Mouse (Mus musculus) right cerebral cortex, postnatal 36 days (tissue): Measurements from ENCODE around the gene Snorc.
"Not testable (repeated sequence)": the region's sequence is repeated elsewhere in the genome, so short reads cannot be mapped to it uniquely, and the experiment has no call there.

Experiments
- DNase-seq, 2 experiments: peaks; one replicate each; pipeline ENCODE4 v3.0.0; 2022; ENCODE audit warnings: low spot score in 2 of 2, mixed read lengths in 1 of 2

Snorc gene

DNA sequence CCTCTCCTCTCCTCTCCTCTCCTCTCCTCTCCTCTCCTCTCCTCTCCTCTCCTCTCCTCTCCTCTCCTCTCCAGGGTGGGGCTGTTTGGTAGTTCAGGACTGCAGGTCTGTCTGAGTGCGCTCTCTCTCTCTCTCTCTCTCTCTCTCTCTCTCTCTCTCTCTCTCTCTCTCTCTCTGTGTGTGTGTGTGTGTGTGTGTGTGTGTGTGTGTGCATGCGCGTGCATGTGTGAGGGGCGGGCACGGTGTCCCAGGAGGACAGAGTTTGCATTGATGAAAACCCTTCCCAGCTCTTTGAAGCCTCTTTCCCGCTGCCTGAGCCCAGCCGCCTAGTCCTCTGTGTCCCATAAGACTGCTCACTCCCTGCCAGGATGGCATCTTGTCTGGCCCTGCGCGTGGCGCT is at the start of gene Snorc:
Gene Snorc, plus strand, starts transcription at position 301 of the 400 bp plus-strand sequence.
- not testable (repeated sequence) for DNase-seq

DNA sequence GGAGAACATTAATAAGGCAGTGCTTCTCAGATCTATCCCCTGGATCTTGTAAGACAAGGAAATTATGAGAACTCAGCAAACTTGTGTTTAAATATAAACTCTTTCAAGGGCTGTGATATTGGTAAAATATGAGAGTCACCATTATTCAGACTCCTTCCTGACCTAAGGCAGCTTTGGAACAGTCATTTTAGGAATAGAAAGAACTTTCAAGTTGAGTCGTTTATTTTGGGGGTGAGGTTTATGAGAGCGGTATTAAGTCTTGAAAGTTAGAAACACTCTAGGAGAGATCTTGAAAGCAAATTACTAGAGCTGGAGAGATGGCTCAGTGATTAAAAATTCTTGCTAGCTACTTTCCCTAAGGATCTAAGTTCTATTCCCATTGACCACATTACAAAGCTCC is 34.9 kb upstream of the Snorc start:
- DNase-seq: no peak

DNA sequence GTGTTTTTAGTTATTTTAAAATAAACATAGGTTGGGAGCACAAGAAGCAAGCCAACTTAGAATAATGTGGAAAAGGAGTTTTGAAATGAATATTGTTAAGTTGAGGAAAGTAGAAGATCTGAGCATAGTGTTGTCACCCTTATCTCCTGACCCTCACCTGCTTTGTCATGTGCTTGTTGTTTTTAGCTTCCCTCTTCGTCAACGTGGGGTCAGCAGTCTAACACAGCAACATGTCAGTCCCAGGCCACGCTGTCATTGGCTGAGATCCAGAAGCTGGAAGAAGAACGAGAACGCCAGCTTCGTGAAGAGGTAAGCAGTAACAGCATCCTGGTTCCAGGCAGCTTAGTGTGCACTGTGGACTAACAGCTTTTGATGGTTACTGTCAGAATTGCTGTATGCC is 33.5 kb upstream of the Snorc start:
- DNase-seq: no peak

DNA sequence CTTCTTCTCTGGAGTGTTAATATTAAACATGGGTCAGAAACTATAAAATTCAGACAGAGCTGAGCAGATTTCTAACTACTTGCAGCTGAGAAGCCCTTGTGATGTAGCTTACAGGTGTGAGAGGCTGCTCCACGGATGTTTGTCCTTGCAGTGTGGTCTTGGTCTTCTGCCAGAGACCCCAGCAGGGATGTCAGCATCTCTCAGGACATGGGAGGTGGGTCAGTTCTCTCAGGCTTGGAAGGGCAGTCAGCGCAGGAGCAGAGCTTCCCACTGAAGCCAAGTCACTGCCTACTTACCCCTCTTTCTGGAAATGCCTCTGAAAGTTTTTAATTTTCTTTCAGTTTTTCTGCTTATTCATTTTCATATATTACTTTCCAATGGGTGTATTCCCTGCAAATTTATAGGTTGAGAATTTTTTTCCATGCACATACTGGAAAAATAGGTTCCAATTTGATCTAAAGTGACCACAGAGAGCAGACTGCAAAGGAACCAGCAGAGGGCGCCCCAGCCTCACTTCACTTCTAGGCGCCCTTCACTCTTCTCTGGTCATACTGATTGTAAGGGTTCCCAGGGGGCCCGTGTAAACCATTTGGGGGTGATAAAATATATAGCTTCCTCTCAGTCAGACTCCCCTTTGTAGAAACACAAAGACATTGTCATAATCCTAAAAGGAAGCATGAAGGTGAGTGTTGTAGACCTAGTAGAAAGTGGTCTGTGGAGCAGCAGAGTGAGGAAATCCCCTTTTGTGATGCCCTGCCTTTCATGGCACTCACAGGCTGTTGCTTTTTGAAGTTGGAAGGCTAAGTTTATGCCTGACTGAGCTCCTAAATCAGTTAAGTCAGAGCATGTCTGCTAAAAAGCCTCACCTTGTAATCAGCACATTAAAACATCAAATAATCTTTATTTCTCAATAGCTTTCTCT is 22.6 kb upstream of the Snorc start:
- peak; percentile 26 to 38 for DNase-seq

DNA sequence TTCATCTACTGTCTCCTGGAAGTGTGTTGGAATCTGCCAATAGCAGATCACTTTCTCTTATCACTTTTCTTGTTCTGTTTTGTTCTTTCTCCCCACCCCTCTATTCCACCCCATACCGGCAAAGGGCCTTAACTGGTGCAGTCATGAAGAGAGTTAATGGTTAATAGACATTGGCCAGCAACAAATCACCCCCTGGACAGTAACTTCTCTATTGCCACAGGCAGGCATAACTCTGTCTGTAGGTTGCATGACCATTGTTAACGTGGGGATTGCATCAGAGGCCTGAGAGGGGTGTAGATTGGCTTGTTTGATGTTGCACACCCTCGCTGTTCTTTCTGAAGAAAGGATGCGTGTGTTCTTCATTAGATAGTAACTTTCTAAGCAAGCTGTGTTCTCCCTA is 20.6 kb upstream of the Snorc start:
- DNase-seq: no peak

DNA sequence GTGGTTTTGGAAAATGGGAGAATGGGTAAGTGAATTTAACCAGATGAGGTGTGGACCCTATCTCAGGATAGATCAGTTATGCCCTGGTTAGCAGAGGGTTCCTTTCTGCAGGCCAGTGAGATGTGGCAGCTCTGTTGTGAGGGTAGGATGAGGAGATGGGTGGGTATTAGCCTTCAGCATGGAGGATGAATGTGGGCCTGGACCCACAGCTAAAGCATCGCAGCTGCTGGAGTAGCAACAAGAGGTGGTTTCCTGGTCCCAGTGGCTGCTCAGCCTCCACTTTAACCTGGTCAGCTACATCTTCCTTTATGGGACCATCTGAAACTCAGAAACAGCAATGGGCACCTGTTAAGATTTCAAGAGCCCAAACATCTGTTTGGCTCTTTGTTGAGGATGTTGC is 13.6 kb upstream of the Snorc start:
- no peak for DNase-seq

DNA sequence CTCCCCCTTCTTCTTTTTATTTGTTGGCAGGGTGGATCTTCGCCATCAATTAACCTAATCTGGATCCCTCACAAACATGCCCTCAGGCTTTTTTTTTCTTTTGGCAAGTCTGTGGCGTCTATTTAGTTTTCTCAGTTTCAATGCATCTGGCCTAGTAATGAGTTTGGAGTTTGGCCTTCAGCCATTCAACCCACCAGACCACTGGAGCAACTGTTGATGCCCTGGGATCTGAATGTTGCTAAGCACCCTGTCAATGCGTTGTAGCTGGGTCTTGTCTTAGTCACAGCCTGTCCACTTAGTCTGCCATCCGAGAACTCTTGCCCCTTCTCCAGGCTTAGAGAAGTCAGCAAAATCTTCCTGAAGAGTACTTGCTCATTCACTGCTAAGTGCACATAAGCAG is 12.0 kb upstream of the Snorc start:
- no peak for DNase-seq

DNA sequence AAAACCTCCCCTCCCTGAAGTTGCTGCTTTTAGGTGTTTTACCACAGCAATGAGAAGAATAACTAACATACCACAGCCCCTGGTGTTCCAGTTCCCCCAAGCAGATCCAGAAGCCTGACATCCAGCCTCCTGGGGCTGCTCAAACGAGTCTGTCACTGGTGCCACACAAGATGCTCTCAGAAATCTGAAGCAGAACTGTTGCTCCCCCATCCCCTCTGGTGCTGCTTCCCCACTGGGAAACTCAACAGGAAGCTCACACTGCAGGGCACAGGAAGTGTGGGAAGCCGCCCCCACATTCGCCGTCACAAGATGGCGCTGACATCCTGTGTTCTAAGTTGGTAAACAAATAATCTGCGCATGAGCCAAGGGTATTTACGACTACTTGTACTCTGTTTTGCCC is 10.2 kb upstream of the Snorc start:
- DNase-seq: not testable (repeated sequence)

DNA sequence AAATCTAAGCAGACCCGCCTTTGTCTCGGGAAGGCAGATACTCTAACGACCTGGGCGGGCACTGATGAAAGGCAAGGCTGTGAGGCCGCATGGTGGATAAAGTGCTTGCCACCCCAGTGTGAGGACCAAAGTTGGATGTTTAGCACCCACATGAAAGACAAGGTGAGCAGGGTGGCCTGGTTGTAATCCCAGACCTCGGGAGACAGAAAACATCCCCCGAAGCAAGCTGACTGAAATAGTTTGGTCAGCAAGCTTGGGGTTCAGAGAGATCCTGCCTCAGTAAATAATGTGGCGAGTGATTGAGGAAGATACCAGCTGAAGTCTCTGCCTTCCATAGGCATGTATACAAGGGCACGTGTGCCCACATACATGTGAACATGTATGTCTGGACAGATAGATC is 2.6 kb upstream of the Snorc start:
- DNase-seq: no peak

DNA sequence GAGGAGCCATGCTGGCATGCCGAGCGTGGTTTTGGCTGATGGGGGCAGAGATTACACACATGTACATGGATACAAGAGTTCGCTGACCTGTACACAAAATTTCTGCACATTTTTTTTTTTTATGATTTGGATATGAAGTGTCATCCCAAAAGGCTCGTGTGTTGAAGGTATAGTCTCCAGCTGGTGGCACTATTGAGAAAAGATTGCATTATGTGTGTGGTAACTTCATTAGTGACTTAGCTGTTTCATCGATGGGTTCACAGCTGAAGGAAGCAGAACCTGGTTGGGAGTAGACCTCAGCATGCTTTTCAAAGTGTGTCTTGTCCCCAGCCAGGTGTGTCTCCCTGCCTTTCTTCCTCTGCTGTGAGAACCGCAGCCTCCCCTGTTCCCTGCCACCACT is 1.8 kb upstream of the Snorc start:
- no peak for DNase-seq

DNA sequence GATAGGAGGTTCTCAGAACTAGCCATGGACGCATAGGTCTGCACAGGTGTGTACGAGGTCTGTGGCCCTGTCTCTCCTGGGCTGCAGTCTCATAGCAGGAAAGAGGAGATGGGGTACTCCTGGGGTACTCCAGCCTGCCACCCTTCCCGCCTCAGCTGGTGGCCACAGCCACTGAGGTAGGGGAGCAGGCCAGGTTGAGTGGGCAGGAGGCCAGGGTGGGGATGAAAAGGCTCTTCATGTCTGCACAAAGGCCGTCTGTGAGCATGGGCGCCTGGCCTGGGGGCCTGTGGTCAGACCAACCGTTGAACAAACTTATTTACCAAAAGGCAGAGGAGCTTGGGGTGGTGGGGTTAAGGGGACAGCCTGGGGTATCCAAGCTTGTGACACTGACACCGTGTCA is 1.8 kb downstream of the Snorc start:
- no peak for DNase-seq

DNA sequence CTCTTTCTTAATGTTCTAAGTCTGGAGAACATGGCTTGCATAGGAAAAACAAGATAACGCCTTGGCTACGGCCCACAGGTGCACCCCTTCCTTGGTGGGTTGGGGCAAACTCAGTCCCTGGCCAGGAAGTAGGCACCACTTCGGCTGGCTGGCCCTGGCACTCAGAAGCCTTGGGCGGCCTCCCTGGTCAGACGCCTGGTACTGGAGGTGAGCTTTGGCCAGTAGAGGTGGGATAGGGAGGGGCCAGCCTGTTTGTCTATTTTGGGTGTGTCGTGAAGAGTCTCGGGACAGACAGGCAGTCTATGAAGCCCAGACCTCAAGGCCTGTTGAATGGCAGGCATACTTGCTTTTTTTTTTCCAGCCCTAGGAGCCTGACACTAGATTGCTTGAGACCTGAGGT is 2.5 kb downstream of the Snorc start:
- DNase-seq: no peak

DNA sequence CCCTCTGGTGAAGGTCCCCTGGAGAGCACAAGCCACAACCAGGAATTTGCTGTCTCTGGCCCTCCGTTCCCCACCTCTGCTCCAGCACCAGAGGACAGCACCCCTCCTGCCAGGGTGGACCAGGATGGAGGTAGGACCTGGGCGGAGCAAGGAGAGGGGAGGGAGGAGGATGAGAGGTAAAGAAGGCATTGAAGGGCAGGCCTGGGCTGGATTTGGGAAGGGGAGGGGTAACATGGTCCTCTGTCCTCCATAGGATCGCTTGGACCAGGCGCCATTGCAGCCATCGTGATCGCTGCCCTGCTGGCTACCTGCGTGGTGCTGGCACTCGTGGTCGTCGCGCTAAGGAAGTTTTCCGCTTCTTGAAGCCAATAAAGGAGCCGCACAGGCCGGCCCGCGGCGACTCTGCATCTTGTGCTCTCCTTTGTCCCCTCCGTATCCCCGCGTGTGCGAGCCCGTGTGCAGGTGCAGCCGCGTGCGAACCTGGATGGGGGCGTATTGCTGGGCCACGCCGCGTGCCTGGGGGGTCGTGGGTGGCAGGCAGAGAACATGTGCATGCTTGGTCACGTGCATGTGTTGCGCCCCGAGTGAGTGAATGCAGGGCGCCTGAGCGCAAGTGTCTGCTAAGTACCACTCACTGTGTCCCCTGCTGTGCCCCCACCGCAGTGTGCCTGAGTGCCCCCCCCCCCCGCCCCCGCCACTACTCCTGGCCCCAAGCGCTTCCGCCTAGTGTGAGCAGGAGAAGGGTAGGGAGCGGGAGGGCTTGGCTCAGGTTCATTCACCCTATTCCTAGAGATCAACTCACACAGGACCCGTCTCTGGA is 5.2 kb downstream of the Snorc start:
- DNase-seq: peak; percentile 77 to 84

DNA sequence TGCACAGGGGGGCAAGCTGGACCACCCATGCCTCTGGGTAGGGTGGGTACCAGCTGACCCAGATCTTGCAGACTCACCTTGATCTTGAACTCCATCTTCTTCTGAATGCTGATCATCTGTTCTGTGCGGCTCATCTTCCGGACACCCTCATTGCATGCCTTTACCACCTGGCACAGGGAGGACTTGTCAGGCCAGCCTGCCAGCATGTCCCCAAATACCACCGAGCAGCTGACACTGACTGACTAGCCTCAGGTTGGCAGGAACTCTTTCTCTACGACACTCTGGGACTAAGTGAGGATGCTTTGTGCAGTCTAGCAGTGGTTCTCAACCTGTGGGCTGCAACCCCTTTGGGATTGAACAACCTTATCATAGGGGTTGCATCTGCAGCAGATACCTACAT is 12.5 kb downstream of the Snorc start:
- no peak for DNase-seq

DNA sequence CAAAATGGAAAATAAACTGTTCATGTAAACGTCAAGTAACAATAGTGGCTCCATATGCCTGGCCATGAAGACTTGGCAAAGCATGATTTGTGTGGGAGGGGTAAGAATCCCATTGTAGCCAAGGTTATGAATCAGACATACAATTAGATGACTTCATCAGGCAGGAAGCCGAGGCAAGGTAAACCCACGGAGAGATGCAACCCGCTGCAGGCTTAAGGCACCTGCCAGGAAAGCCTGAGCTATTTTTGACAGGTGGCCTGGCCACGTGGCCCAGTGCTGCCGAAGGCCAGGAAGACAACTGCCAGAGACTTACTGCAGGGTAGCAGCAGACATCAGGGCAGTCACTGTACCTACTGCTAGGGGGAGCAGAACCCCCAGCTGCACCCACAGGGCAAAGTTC is 16.3 kb downstream of the Snorc start:
- peak; percentile 73 to 78 for DNase-seq

DNA sequence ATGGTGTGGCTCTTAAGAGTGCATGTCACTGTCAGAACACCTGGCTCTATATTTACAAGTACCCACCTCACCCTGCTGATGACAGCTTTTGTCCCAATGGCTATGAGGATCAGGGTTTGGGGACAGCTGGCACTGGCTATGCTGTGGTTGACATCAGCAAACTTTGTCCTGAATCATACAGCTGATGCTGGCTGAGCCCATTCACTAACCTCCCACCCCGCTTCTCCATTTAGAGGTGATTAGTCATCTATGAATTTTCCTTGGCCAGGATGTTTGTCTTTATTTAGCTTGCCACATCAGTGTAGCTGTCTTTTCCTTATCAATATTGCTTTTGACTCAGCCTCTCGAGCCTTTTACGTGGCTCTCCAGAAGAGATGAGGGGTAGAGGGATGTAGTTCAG is 22.2 kb downstream of the Snorc start:
- no peak for DNase-seq

DNA sequence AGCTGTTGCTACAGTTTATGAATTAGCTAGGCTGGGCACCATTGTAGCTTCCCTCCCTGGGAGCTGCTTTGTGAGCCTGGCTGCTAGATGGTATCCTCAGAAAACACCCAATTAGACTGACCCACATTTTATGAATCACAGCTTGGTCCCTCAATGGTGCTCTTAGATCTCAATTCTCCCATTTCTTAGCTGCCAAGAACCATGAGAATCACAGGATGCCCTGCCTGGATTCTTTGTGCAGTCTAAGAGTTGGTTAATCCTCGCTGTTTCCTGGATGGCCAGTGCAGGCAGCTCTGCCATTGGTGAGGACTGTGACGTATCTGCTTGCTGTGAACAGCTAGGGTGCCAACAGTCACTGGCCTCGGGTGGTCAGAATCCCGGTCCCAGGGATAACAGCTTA is 23.5 kb downstream of the Snorc start:
- DNase-seq: no peak

DNA sequence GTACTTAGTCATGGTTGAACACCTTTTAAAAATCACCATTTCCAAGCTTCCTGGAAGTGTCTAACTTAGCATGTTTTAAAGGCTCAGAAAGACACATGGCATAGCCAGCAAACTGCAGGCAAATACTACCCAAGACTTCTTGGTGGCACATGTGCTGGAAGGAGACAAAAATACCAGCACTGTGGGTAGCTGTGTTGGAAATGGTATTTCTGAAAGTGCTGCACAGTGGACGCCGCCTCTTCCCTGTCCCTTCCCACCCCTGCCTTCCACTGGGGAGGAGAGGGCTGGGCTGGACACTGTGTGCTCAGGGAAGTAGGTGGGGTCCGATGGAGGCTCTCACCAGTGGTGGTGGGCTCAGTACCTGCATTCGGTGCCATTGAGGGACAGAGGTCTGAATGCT is 35.5 kb downstream of the Snorc start:
- DNase-seq: no peak

DNA sequence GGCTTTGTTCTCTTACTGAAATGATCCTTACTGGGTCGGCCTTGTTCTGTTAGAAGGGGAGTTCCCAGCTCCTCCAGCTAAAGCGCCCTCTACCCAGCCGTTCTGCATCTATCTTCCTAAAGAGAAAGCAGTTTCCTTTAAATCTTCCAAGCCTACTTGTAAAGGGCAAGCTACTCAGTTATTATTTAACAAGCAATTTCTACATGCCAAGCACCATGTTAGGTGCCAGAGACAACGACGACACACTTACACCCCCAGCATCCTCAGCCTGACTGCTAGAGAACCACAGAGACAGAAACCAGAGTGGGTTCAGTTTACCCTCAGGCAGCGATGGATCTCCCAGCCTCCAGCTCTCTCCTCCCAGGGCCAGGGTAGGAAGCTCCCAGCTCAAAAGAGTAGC is 37.8 kb downstream of the Snorc start:
- no peak for DNase-seq

DNA sequence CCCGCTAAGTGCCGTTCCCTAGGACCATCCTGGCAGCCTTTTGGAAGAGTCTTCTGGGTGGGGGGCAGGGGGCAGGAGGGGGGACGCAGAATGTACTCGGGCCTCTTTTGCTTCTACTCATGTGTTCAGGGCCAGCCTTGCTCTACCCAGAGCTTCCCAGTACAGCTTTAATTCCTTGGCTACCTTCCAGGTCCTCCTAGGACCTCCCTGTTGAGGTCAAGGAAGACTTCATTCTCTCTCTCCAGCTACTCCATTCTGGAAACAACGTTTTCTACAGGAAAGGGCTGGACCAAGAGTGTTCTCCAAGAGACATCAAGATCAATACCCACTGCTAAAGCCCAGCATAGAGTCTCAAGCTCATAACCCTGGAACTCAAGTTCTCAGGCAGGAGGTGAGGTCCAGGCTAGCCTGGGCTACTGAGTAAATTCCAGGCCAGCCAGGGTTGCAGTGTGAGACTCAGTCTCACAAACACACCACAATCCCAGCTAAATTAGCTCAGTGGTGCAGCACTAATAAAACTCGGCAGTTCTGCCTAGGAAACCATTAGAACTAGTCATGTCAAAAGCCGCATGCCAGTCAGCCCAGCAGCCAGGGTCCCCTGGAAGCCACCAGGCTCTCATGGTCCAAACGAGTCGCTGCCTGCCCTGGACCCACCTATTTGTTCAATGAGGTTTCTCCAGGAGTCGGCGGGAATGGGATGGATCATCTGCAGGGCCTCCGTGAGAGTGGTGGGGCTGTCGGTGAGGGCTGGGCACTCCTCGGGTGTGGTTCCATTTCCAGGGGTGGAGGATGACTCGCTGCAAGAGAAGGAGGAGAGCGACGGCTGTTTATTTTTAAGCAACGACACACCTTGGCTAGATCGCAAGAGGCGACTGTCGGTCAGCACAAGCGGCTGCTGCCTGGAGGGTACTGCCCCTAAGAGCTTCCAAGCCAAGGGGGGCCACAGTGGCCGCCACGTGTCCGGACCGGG is 38.8 kb downstream of the Snorc start:
- no peak for DNase-seq

DNA sequence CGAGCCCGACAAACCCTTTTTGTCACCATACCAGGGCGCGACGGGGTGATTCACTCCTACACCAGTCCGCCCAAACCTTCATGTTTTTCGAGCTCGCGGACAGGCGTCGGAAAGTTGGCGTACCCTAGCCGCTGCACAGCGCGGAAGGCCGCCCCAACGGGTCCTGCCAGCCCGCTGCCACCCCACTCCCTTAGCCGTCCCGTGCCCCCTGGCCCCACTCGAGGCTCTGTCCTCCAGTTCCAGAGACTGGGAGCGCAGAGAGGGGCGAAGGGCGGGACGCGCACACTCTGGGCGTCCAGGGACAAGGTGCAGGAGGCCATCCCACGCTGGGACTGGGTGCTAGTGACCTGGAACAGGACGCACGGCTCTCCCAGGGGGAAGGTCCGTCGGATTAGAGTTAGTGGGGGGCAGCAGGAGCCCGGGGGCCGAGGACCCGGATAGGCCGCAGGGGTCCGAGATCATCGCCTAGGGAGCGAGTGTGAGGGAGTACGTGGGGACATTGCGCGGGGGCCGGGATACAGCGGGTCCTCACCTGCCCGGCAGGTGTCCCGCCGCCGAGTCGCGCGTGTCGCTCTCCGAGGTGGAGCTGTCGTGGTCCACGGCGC is 39.6 kb downstream of the Snorc start, which contains the start of gene Neu2:
Gene Neu2, plus strand, starts transcription at position 329 of the 605 bp plus-strand sequence.
- DNase-seq: no peak
